Mouse (Mus musculus) gastrocnemius, postnatal 14 days (tissue): ENCODE data around the gene Sdhb. TPM values are rescaled to one million over a fixed set of nuclear protein-coding genes. Genes with fewer than 3 reads are reported as not detected.

Experiments
- DNase-seq: peaks from one replicate; pipeline ENCODE4 v3.0.0; 2021; ENCODE audit warnings: mixed read lengths
- intact Hi-C: fragments of 180-260 bp; cut with DNase I; formaldehyde crosslinking; loops from one replicate; pipeline ENCODE4 v1.15.1; 2025; ENCODE audit warnings: low total_unique reads
- total RNA-seq, 2 experiments: library from RNA; stranded (reverse); gene quantifications; 2 replicates each; pipeline ENCODE4 v1.2.3; 2021

Sdhb gene
- total RNA-seq, 2 experiments from 2014 or later = 480 to 609 TPM

DNA sequence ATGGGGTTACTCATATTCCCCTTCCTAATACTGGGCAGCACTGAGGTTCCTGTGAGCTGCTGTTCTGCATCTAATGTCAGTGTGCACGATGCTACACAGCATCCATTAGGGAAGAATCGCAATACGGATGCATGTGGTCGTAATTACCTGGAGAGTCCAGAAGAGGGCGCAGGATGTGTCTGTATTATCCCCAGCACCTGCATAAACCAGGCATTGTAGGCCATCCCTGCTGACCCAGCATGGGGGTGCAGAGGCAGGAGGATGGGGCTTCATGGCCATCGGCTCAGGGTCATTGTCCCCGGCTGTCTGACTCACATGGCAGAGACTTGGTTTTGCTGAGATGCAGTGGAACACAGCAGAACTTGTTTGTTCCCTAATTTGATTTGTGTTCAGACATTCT lies 3.6 kb downstream of the Sdhb start:
- peak; percentile 61 for DNase-seq
- intact Hi-C loops = loop anchor here (2.0 kb wide), 1 partner anchor 66 kb away; no protein-coding TSS in a partner anchor

DNA sequence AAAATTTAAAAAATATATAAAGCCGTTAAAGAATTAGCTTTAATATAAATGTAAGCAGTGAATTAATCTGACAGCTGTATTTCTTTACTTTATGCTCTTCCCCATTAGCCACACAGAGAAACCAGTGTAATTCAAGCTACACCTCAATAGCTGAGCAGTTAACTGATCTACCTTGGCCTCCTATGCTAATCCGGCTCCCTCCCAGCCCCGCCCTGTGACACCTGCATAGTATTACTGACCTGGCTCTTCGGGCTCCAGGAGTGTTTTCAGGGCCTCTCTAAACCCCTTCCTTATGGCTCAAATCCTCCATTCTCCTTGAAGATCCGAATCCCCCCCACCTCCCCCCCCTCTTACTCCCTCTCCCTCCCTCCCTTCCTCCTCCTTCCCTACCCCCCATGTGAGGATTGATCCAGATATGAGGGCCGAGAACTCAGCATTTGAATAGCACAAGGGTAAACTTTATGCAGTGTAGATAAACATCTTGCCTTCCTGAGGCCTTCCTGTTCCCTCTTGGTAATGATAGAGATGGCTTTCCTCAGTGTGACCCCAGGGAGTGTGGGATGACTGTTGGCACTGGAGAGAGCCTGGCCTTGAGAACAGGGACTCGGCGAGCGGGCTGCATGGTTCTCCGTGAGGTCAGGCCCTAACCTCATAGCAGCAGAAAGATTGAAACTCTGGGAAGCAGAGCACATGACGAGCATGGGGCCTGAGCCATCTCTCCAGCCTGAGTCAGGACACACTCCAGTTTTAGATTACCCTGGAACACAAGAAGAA lies 6.6 kb downstream of the Sdhb start:
- no peak for DNase-seq
- intact Hi-C loops = no loop called here

DNA sequence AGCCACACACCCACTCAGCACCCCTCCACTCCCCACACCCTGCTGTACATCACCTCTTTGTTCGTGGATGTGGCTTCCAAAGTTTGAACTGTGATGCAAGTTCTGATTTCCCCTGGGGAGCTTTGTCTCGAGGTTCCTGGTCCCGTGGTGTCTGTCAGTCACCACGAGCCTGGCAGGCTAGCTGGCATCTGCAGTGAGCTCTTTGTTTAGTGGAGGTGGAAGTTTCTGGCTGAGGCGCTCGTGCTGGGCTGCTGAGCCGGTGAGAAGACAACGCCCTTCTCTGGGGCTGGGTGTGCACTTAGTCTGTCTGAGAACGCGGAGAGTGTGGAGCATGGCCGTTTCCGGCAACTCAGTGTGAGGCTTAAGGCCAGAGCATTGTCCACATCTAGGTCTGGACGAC lies 10.7 kb downstream of the Sdhb start:
- intact Hi-C loops = no loop called here
- DNase-seq = peak; percentile 1

DNA sequence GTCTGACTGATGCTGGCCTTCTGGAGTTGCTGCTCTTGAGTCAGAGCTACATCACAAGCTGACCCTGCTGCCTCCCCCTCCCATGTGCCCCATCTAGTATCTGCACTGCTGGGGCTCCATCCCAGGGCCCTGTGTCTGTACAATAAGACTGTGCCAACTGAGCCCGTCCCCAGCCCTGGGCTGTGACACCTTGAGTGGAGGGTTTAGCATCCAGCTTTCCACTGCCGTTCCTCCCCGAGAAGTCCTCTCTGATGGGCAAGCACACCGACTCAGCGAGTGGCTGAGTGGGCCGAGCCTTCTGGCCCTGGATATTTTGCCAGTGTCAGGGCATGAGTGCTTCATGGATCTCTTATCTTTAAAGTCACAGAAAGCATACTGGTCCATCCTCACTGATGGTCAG lies 13.4 kb downstream of the Sdhb start:
- intact Hi-C loops = no loop called here
- no peak for DNase-seq

DNA sequence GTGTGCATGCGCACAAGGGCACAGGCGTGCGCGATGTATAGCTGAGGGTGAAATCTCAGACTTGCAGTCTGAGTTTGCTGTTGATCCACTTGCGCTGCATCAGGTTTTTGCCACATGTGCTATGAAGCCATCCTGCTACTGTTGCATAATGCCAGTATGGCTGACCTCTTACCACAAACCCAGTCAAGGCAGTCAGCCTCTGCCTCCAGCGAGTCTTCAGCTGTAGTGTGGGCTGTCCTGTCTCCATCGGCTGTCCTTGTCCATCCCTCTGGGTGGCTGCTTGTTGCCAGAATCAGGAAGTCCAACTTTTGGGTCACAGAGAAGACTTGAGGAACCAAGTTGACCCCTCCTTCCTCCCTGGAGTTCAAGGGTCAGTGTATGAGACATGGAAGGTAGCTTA lies 14.4 kb downstream of the Sdhb start:
- intact Hi-C loops = no loop called here

DNA sequence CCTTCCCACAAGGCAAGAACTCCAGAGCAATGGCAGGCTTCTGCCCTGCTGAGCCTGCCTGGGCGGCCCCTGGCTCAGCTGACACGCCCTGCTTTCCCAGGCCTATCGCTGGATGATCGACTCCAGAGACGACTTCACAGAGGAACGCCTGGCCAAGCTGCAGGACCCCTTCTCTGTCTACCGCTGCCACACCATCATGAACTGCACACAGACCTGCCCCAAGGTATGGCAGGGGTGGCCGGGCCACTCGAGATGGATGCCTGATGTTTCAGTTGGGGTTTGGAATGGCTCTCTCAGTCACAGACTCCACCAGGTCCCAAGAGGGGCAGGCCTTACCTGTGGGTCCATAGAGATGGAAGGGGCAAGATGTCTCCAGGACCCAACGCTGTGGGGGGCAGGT lies 16.3 kb downstream of the Sdhb start:
- DNase-seq = no peak
- intact Hi-C loops = no loop called here

More for the DNA sequence above, 14.4 kb downstream of the Sdhb start:
- DNase-seq = no peak

DNA sequence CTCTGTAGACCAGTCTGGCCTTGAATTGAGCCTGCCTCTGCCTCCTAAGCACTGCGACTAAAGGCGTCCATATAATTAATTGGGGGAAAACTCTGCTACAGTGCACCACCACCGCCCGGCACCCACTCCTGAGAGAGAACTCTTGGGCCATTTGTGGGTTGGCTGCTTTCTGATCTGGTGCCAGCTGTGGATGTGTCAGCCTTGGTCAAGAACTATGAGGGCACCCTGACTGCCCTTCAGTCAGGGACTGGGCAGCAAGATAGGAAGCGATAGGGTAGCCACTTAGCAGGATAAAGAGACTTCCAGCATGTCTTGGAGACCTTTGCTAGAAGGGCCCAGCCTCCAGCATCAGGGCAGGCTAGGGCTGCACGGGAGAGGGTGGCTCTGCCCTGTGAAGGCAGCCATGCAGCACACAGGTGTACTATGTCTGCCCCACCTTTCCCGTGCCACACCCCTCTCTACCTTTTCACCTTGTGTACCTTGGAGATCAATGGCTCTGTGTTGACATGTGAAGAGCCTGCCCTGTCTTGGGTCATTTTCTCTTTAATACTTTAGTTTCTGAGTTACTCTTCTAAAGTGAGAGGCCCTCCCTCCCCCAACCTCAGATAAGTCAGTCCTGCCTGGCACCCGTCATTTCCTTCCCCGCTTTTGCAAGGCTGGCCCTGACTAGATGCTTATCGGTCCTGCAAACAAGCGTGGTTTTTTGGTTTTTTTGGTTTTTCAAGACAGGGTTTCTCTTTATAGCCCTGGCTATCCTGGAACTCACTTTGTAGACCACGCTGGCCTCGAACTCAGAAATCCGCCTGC lies 17.1 kb downstream of the Sdhb start:
- intact Hi-C loops = no loop called here
- DNase-seq = no peak

DNA sequence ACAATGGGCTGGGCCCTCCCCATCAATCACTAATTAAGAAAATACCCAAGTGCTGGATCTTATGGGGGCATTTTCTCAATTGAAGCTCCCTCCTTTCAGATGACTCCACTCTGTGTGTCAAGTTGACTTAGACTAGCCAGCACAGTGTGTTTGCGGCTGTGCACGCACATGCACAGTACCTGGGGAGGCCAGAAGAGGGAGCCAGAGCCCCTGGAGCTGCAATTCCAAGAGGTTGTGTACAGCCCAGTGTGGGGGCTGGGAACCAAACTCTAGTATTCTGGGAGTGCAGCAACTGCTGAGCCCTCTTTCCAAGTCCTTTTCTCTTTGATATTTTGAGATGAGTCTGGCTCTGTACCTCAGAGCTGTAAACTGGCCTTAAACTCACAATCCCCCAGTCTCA lies 20.6 kb downstream of the Sdhb start:
- intact Hi-C loops = no loop called here
- DNase-seq = no peak

DNA sequence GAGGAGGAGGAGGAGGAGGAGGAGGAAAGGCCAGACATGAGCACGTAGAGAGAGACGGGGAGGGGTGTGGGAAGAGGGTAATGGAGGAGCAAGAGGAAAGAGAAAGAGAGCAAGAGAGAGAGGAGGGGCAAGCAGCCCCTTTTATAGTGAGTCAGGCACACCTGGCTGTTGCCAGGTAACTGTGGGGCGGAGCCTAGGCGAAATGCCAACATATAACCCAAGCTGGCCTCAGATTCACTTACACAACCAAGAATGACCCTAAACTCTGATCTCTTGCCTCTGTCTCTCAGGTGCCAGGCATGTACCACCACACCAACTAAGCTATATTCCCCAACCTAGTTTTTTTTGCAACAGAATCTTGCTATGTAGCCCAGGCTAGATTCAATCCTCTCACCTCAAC lies 21.8 kb downstream of the Sdhb start:
- intact Hi-C loops = no loop called here
- no peak for DNase-seq

DNA sequence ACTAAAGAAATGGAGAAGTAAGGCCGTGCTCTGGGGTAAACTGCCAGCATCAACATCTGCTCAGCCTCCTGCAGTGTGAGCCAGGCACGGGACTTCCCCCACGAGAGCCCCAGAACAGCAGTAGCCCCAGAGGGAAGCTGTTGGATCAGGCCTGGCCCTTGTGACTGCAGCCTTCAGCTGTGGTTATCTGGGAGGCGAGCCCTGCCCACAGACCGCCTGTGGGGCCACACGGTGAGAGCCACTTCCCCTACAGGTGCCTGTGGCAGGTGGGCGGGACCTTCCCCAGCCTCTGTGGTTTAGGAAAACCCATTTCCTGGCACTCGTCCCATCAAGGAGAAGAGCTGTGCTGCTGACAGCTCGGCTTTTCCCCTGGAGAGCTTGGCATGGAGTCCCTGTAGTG lies 22.4 kb downstream of the Sdhb start:
- DNase-seq = peak; percentile 65

DNA sequence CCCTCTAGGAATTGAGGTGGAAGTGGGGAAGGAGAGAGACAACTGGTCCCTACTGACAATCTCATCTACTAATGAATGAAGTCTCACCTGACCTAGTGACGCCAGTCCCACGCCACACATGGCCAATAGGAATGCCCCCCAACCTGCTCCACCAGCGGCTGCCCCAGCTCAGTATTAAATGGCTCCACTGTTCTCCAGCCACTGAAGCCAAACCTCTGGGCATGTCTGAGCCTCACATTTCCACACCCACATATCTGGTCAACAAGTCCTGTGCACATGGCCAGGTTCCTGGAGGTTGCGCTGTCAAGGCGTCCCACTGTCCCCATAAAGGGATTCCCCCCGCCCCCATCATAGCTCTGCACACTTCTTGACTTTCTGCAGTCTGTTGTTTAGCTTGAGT lies 23.5 kb downstream of the Sdhb start:
- intact Hi-C loops = no loop called here
- DNase-seq = no peak

More for the DNA sequence above, 22.4 kb downstream of the Sdhb start:
- intact Hi-C loops = no loop called here

DNA sequence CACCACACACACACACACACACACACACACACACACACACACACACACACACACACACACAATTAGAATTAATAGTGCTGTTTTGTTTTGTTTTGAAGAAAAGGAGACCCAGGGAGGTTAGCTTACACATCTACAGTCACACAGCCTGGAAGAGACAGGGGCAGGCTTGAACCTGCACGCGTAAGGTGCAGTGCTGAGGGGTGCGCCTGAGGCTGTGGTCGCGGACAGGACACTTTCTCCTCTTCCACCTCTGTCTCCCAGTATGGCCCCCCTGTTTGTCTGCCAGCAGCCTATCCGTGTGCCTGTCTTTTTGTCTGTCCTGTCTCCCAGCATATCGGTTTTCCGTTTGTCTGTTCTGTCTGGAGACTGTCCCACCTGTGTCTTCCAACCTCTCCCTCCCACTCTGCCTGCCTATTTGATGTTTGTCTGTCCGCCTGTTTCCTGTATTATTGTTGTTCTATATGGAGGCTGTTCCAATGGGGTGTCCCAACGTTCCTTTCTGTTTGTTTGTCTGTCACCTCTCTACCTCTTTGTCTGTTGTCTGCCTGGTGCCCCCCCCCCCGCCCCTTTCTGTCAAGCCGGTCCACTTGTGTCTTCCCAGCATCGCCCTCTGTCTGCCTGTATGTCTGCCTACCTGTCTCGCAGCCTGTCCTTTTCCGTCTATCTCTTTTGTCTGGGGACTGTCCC lies 25.2 kb downstream of the Sdhb start:
- intact Hi-C loops = no loop called here
- no peak for DNase-seq

DNA sequence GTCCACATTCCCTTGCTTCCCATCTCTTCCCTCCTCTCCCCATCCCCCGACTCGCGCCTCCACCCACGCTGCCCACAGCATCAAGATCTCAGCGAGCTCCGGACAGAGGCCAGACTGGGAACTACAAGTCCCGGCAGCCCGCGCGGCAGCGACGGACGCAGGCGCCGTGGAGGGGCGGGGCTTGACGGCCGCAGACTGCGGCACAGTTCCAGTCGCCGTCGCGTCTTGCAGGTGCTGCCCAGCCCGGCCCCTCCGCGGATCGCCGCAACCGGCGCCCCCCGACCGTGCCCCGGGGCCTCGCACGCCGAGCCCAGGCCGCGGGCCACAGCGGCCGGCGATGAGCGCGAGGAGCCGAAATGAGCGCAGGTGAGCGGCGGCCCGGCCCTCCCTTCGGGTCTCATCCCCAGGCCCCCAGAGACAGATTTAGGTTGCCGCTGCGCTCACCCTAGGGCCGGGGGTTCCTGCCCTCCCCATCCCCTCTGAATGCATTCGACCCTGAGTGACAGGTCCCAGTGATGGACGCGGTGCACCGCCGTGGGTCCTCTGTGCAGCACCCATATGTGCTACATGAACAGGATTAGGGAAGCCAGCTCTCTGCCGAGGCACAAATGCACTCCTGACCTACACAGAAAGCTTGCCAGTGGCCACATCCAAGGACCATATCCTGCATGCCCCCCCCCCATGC lies 25.9 kb downstream of the Sdhb start, which contains the start of gene Atp13a2:
Gene Atp13a2 (plus strand): TSS at position 163 of the 685 bp plus-strand sequence.
- peak; percentile 92 for DNase-seq
- intact Hi-C loops = no loop called here

DNA sequence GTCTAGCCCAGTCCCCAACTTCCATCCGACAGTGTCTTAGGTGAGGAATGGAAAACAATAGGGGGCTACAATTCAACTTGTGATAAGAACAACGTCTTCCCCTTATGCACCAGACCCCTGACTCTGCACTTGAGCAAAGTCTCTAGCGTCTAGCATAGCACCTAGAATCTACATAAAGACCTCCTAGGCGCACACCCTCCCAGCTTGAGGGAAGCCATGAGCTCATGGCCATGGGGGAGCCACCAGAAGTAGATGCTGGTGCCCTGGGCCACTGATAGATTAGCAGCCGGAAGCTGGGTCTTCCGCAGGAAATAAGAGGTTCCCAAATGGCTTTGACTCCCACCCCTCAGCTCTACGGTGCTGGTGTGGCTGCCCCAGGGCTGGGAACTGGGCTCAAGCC lies 26.5 kb downstream of the Sdhb start:
- DNase-seq = no peak
- intact Hi-C loops = no loop called here

DNA sequence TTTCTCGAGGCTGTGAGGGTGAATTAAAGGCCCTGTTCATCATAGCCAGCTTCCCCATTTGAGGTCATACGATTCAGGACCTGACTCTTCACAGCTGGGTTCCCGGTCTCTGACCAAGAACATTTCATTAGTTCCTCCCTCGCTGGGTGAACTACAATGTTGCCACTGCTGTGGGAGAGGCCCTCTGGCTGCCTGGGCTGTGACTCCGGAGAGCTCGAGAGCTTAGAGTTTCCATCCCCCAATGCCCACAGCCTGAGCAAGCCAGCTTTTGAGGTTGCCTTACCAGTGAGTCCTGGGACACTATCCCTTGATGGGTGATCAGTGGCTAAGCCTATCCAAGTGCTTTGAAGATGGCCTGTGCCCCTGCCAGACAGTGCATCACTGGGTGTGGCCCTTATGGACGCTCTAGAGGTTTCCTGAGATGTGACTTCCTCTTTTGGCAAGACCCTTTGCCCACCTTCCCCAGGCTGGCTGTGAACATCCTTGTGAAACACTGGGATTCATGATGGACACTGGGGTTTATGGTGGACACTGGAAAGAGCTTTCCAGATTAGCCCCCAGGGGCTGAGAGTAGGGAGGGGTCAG lies 27.8 kb downstream of the Sdhb start:
- DNase-seq = no peak
- intact Hi-C loops = no loop called here

DNA sequence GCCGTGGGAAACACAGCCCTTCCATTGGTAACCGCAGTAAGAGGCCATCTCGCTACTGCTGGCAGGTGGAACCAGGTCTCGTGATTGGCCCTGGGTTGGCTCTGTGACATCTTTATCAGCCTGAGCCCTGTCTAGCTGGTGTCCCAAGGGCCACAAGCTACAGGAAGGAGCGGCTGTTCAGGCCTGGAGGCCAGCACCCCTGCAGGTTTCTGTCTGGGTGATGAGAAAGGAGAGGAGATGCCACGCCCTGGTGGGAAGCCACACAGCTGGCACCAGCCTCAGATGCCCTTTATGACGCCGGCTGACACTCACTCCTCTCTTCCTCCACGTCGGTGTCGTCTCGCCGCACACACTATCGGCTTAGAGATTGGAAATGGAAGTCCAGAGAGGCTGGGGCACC lies 28.4 kb downstream of the Sdhb start:
- intact Hi-C loops = no loop called here
- no peak for DNase-seq

DNA sequence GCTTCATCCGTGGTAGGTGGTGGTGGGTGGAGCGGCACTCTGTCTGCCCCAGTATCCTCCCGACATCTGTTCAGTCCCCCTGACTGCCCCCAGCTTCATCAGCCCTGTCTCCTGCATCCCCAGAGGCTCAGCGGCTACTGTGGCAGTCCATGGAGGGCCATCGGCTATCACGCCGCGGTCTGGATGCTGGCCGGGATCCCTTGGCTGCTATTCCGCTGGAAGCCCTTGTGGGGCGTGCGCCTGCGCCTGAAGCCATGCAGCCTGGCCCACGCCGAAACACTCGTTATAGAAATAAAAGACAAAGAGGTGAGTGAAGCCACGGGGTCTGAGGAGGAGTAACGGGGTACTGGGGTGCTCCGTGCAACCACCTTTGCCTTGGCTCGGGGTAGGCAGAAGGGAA lies 31.2 kb downstream of the Sdhb start:
- intact Hi-C loops = no loop called here
- no peak for DNase-seq

DNA sequence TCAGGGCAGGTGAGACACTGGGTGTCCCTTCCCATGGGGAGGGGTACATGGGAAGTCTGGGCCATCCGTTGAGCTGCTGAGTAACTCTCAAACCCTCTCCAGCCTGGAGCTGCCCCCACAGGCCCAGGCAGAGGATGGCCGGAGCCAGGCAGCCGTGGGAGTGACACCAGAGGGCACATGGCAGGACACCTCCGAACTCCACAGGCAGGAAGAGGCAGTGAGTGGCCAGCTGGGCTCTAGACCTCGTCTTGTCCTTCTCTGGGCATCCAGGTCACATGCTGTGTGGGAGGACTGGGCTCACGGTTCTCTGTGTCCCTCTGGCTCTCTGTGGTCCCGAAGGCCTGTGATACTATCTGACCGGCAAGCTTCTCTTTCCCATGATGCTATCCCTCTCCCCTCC lies 32.8 kb downstream of the Sdhb start:
- DNase-seq = no peak
- intact Hi-C loops = no loop called here

DNA sequence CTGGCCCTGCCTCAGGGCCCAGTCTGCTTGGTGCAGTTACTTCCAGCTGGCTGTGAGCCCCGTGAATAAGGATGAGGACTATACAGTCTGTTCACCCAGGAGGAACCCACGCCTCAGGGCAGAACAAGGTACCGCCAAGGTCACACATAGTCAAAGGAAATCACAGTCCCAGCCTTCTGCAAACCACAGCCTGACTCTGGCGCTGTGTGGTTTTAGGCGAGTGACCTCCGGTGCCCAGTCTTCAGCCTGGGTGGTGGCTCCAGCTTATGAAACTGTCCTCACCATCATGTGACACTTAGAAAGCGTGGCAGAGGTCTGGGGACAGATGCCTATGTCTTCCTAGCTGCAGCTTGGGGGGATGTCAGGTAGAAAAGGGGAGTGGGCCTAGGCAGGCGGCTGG lies 34.8 kb downstream of the Sdhb start:
- intact Hi-C loops = no loop called here
- DNase-seq = no peak
